Mouse (Mus musculus) ES-Bruce4 (cell line): ENCODE results near the gene Frat1. TPM values are rescaled to one million over a fixed set of nuclear protein-coding genes. Genes with fewer than 3 reads are reported as not detected.
A peak's percentile ranks its signal among the peaks of the same experiment; 100 is the strongest.

Experiments
- H3K27ac ChIP-seq: 2 replicates; pipeline ENCODE4 v1.5.1; 2012; ENCODE audit warnings: low read length, inconsistent platforms; ENCODE audit not compliant: insufficient read depth
- H3K27me3 ChIP-seq: 2 replicates; pipeline ENCODE4 v1.6.1; 2012; ENCODE audit warnings: mild to moderate bottlenecking, low read length, inconsistent platforms; ENCODE audit not compliant: control insufficient read depth, poor library complexity, insufficient read depth, severe bottlenecking
- H3K36me3 ChIP-seq: 2 replicates; pipeline ENCODE4 v1.6.1; 2012; ENCODE audit warnings: inconsistent platforms, mild to moderate bottlenecking, low read length, moderate library complexity; ENCODE audit not compliant: control insufficient read depth, poor library complexity, insufficient read depth, severe bottlenecking
- H3K4me1 ChIP-seq: one replicate; pipeline ENCODE4 v1.8.1; 2011; ENCODE audit warnings: low read length; ENCODE audit not compliant: control insufficient read depth, insufficient read depth
- H3K4me3 ChIP-seq: 2 replicates; pipeline ENCODE4 v1.5.1; 2011; ENCODE audit warnings: low read depth, mild to moderate bottlenecking, low read length
- H3K9ac ChIP-seq: 2 replicates; pipeline ENCODE4 v1.6.1; 2012; ENCODE audit warnings: low read depth, mild to moderate bottlenecking, inconsistent platforms; ENCODE audit not compliant: poor library complexity, severe bottlenecking
- H3K9me3 ChIP-seq: replicated peaks from 2 replicates; pipeline ENCODE4 v1.6.1; 2012; ENCODE audit warnings: mild to moderate bottlenecking, low read length, inconsistent platforms; ENCODE audit not compliant: control insufficient read depth, poor library complexity, insufficient read depth, severe bottlenecking
- CTCF ChIP-seq: IDR thresholded peaks from one replicate; pipeline ENCODE4 v1.8.1; 2011; ENCODE audit warnings: low read depth, low read length
- EP300 ChIP-seq: IDR thresholded peaks from 2 replicates; pipeline ENCODE4 v1.6.1; 2011; ENCODE audit warnings: low read depth, low read length; ENCODE audit not compliant: insufficient read depth
- POLR2A ChIP-seq: IDR thresholded peaks from one replicate; pipeline ENCODE4 v1.8.1; 2011; ENCODE audit warnings: low read length; ENCODE audit not compliant: insufficient read depth
- polyA plus RNA-seq: library from polyadenylated mRNA; stranded (reverse); fragments of >200 nt; gene quantifications from 2 replicates; pipeline ENCODE4 v1.2.4, GENCODE M21; 2011; ENCODE audit warnings: low read depth; ENCODE audit not compliant: missing spikeins, insufficient read depth, insufficient read length

The Frat1 gene
- polyA plus RNA-seq, 1 experiment: 2.1 TPM

DNA sequence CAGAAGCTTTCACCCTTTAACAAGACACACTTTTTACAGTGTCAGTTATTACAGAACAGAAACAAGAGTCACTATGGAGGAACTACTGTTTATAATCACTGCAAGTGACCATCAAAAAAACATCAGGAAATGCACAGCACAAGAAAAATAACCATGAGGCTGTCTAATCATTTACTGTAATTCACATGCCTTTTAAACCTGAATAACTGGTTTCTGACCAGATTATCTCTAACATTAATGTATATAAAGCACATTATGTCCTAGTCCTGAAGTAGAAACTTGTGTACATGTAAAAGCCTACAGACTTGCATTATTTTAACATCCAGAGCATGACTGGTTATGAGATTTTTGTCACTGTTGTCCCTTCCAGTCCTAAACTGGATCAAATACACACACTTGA is 35.8 kb upstream of the Frat1 start:
- H3K9ac ChIP-seq: no peak overlapping the region
- no peaks in the 10 kb centered on the region for H3K4me1 ChIP-seq
- H3K9me3 ChIP-seq: no peaks in the 10 kb centered on the region
- no peak overlapping the region for H3K4me3 ChIP-seq
- H3K27ac ChIP-seq: no peak overlapping the region
- H3K36me3 ChIP-seq: peaks cover 9% of the 10 kb centered on the region
- no peak for TF ChIP-seq POLR2A
- no peak for TF ChIP-seq EP300
- TF ChIP-seq CTCF: no peak
- no peaks in the 10 kb centered on the region for H3K27me3 ChIP-seq

DNA sequence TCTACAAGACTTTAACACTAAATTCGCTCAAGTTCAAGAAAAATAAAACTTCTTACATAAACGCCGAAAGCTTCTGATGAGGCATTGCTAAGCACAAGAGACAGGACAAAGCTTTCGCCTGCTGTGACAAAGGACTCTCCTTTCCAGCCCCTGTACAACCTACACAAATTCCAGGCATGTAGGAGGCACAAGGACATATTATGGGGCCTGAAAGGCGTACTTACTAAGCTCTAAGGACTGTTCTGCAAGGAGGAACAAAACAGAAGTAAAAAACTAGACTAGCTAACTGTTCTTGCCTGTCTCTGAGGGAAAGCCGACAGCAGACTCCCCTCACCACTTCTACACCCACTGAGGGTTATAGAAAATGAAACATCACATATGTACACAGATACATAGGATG is 34.9 kb upstream of the Frat1 start:
- H3K9ac ChIP-seq: no peak overlapping the region
- H3K27ac ChIP-seq: no peak overlapping the region
- no peak overlapping the region for H3K4me3 ChIP-seq
- no peaks in the 10 kb centered on the region for H3K9me3 ChIP-seq
- no peak for TF ChIP-seq EP300
- no peak for TF ChIP-seq CTCF
- TF ChIP-seq POLR2A: no peak
- no peaks in the 10 kb centered on the region for H3K27me3 ChIP-seq
- H3K36me3 ChIP-seq: peaks cover 7% of the 10 kb centered on the region
- H3K4me1 ChIP-seq: peaks cover 2% of the 10 kb centered on the region

DNA sequence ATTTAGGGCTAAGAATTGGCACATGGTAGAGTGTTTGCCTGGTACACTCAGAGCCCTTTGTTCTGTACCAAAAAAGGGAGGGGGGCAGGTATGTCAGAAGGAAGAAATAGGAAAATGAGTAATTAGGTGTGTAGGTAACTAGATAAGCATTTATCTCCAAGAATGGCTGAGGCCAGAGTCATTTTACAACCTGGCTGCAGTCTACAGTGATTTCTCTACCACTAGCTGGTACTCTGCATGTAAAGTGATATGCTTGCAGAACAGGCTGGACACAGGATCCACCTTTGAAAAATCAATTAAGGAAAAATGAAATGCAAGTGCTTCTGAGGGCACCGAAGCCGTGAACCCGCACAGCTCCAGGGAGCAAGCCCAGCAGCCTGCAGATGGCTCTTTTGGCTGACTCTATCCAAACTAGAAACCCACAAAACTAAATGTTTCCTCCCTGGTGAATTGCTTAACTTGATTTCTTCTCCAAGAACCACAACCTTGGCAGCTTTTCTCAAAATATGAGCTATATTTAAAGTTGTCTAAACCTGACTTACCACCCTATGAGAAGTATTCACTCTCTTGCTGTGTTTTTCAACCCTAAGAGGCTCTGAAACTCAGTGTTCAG is 33.5 kb upstream of the Frat1 start:
- Histone ChIP-seq H3K9me3 (no peaks in the 10 kb centered on the region), H3K36me3 (0 out of 2 replicates have a peak, but pooled peaks cover 3% of the 10 kb centered on the region), H3K27ac (no peak overlapping the region), H3K4me3 (no peak overlapping the region), H3K4me1 (peaks cover 2% of the 10 kb centered on the region), H3K9ac (no peak overlapping the region), H3K27me3 (no peaks in the 10 kb centered on the region)
- TF ChIP-seq CTCF: no peak
- TF ChIP-seq POLR2A: no peak
- no peak for TF ChIP-seq EP300

DNA sequence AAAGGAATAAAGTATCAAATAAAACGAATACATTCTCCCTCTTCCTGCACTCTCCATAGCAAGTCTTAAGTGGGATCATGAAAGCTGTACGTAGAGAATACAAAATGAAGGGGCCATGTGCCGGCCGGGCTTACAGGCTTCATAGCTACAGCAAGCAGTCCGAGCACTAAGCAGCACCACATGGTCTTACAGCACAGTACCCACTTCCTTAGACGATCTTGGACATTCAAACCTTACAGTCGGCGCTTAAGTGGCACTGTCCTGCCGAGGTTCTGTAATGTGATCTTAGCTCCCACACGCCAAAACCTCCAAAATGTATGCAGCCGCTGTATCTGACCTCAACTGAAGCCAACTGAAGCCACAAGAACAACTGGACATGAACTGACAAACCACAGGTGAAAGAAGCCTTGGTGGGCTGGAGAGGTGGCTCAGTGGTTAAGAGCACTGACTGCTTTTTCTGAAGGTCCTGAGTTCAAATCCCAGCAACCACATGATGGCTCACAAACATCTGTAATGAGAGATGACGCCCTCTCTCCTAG is 32.9 kb upstream of the Frat1 start:
- Histone ChIP-seq H3K4me1 (peaks cover 2% of the 10 kb centered on the region), H3K36me3 (no peaks in the 10 kb centered on the region), H3K9ac (no peak overlapping the region), H3K4me3 (no peak overlapping the region), H3K27ac (no peak overlapping the region), H3K9me3 (no peaks in the 10 kb centered on the region), H3K27me3 (no peaks in the 10 kb centered on the region)
- TF ChIP-seq EP300: no peak
- TF ChIP-seq CTCF: no peak
- no peak for TF ChIP-seq POLR2A

DNA sequence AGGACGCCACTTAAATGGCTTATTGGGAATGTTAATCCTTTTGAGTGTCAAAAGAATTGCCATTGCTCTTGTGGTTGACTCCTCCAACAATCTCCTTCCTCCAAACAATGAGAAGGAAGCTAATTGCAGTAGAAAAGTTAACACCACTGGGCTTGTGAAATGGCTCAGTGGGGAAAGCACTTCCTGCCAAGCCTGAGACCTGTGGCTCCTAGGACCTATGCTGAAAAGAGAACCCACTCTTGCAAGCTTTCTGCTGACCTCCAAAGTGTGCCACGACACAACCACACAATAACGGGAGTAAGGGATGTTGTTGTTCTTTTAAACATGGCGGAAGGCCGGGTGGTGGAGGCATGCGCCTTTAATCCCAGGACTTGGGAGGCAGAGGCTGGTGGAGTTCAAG is 32.2 kb upstream of the Frat1 start:
- H3K4me3 ChIP-seq: no peak overlapping the region
- peaks cover 2% of the 10 kb centered on the region for H3K4me1 ChIP-seq
- H3K27me3 ChIP-seq: no peaks in the 10 kb centered on the region
- H3K36me3 ChIP-seq: no peaks in the 10 kb centered on the region
- TF ChIP-seq POLR2A (no peak), CTCF (no peak), EP300 (no peak)
- H3K27ac ChIP-seq: no peak overlapping the region
- no peaks in the 10 kb centered on the region for H3K9me3 ChIP-seq
- H3K9ac ChIP-seq: no peak overlapping the region

DNA sequence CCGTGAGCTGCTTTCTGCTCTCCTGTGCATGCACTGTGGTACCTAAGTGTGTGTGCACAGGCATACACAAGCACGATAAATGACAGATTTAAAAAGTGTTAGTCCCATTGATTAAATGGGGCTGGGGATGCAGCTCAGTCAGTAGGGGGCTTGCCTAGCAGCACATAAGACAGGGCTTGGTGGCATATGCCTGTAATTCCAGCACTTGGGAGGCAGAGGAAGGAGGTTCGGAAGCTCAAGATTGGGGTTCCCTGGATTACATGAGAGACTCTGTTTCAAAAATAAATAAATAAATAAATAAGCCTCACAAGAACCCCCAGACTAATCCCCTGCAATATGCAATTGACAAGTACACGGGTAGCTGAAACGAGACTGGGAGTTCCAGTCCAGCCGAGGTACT is 29.3 kb upstream of the Frat1 start:
- no peak for TF ChIP-seq CTCF
- no peak for TF ChIP-seq POLR2A
- no peak for TF ChIP-seq EP300
- Histone ChIP-seq H3K9ac (peak overlapping the region; percentile 51; the same call in 1 of the 2 replicates), H3K9me3 (no peaks in the 10 kb centered on the region)

More for the DNA sequence above, 29.3 kb upstream of the Frat1 start:
- Histone ChIP-seq H3K36me3 (no peaks in the 10 kb centered on the region), H3K4me3 (no peak overlapping the region), H3K27ac (no peak overlapping the region), H3K27me3 (no peaks in the 10 kb centered on the region), H3K4me1 (peaks cover 2% of the 10 kb centered on the region)
